Mouse (Mus musculus) liver, embryonic 16.5 days (tissue): Measurements from ENCODE around the gene Hfe. TPM values are rescaled to one million over a fixed set of nuclear protein-coding genes. Genes with fewer than 3 reads are reported as not detected.
A peak's percentile ranks its signal among the peaks of the same experiment; 100 is the strongest.

Experiments used
- ATAC-seq: fragments of 200-750 bp; cut with Nextera tagmentation; 2 replicates; pipeline ENCODE4 v1.8.0; 2017; ENCODE audit warnings: low read depth, mild to moderate bottlenecking, moderate number of reproducible peaks, moderate library complexity
- H3K27ac ChIP-seq: fragments of 300-500 bp; sonication (generic); 2 replicates; pipeline ENCODE4 v1.5.1; 2014; ENCODE audit warnings: mild to moderate bottlenecking, low read length
- H3K27me3 ChIP-seq: fragments of 300-500 bp; sonication (generic); 2 replicates; pipeline ENCODE4 v1.6.1; 2014; ENCODE audit warnings: low read depth, low read length, mixed read lengths; ENCODE audit not compliant: control insufficient read depth, insufficient read depth
- H3K36me3 ChIP-seq: fragments of 300-500 bp; sonication (generic); 2 replicates; pipeline ENCODE4 v1.6.1; 2014; ENCODE audit warnings: mild to moderate bottlenecking; ENCODE audit not compliant: control insufficient read depth, insufficient read depth
- H3K4me1 ChIP-seq: fragments of 300-500 bp; sonication (generic); 2 replicates; pipeline ENCODE4 v1.6.1; 2014; ENCODE audit warnings: low read depth, low read length, mixed read lengths; ENCODE audit not compliant: control insufficient read depth
- H3K4me2 ChIP-seq: fragments of 300-500 bp; sonication (generic); 2 replicates; pipeline ENCODE4 v1.6.1; 2014; ENCODE audit warnings: low read depth, low read length, mixed read lengths
- H3K4me3 ChIP-seq: fragments of 300-500 bp; sonication (generic); 2 replicates; pipeline ENCODE4 v1.5.1; 2014; ENCODE audit warnings: low read depth, mild to moderate bottlenecking, low read length
- H3K9ac ChIP-seq: fragments of 300-500 bp; sonication (generic); 2 replicates; pipeline ENCODE4 v1.6.1; 2014; ENCODE audit warnings: low read depth, low read length
- H3K9me3 ChIP-seq: fragments of 300-500 bp; sonication (generic); replicated peaks from 2 replicates; pipeline ENCODE4 v1.6.1; 2016; ENCODE audit warnings: low read length; ENCODE audit not compliant: control insufficient read depth
- whole genome bisulfite sequencing: fragments of 180-500 bp; shearing (Covaris S2); extraction: QIAGEN DNeasy Blood & Tissue Kit; methylation state at CpG from one replicate; pipeline ENCODE4 v1.1.7; 2014; ENCODE audit not compliant: insufficient replicate concordance; 5-methylcytosine and 5-hydroxymethylcytosine counted together
- polyA plus RNA-seq: library from polyadenylated mRNA; unstranded; fragments of >200 nt; fragmentation: Nextera tagmentation; extraction: Ambion mirVana; gene quantifications from 2 replicates; pipeline ENCODE4 v1.2.1, GENCODE M21; 2015

Hfe gene
- 16.0 and 16.3 TPM in 2 replicates for polyA plus RNA-seq

GRCm38 (mm10) chr13:23710374-23711089 is at the start of gene Hfe:
TSS of gene Hfe (minus strand) at chr13:23710854.
- Histone ChIP-seq H3K4me2 (peak within 1 kb of the TSS; percentile 50), H3K36me3 (no peaks in the 10 kb centered on the region), H3K9ac (peak within 1 kb of the TSS; percentile 52), H3K27ac (peak within 1 kb of the TSS; percentile 55), H3K4me3 (peak within 1 kb of the TSS; percentile 54), H3K4me1 (peaks cover 9% of the 10 kb centered on the region), H3K27me3 (no peaks in the 10 kb centered on the region; the same call in 1 of the 2 replicates), H3K9me3 (no peaks in the 10 kb centered on the region)
- peak; percentile 65 for ATAC-seq
- 2% methylated on average over 17 of the region's 17 CpGs for WGBS

GRCm38 (mm10) chr13:23759916-23760239 is 49.2 kb upstream of the Hfe start:
- Histone ChIP-seq H3K36me3 (no peaks in the 10 kb centered on the region), H3K27me3 (no peaks in the 10 kb centered on the region), H3K4me1 (peaks cover 44% of the 10 kb centered on the region), H3K9me3 (no peaks in the 10 kb centered on the region), H3K9ac (peak overlapping the region; percentile 78), H3K4me3 (peak overlapping the region; percentile 67), H3K4me2 (peak overlapping the region; percentile 86), H3K27ac (peak overlapping the region; percentile 96)
- 52% methylated on average over 1 of the region's 1 CpGs for WGBS
- no peak for ATAC-seq

- Histone ChIP-seq H3K4me1 (peaks cover 38% of the 10 kb centered on the region), H3K27me3 (no peaks in the 10 kb centered on the region), H3K36me3 (no peaks in the 10 kb centered on the region), H3K9ac (peak overlapping the region; percentile 26; the same call in 1 of the 2 replicates), H3K4me2 (peak overlapping the region; percentile 86), H3K27ac (peak overlapping the region; percentile 92), H3K4me3 (no peak overlapping the region), H3K9me3 (no peaks in the 10 kb centered on the region)
- ATAC-seq = no peak
- 84% methylated on average over 3 of the region's 3 CpGs for WGBS
These were observed 48.7 kb upstream of the Hfe start for GRCm38 (mm10) chr13:23759251-23759771.

- Histone ChIP-seq H3K4me2 (peak overlapping the region; percentile 87), H3K36me3 (no peaks in the 10 kb centered on the region), H3K9ac (peak overlapping the region; percentile 40), H3K27ac (peak overlapping the region; percentile 92), H3K4me3 (peak overlapping the region; percentile 38), H3K27me3 (no peaks in the 10 kb centered on the region), H3K4me1 (peaks cover 34% of the 10 kb centered on the region), H3K9me3 (no peaks in the 10 kb centered on the region)
- ATAC-seq = no peak
- 31% methylated on average over 3 of the region's 3 CpGs for WGBS
These were observed 47.3 kb upstream of the Hfe start for GRCm38 (mm10) chr13:23757921-23758320.

- H3K4me1 ChIP-seq = peaks cover 31% of the 10 kb centered on the region
- peak overlapping the region; percentile 60 for H3K4me3 ChIP-seq
- H3K9me3 ChIP-seq = no peaks in the 10 kb centered on the region
- under 1% methylated on average over 14 of the region's 23 CpGs for WGBS
- H3K27me3 ChIP-seq = no peaks in the 10 kb centered on the region
- peak overlapping the region; percentile 64 for H3K9ac ChIP-seq
- no peaks in the 10 kb centered on the region for H3K36me3 ChIP-seq
- H3K27ac ChIP-seq = peak overlapping the region; percentile 93
- ATAC-seq = peak; percentile 7
- H3K4me2 ChIP-seq = peak overlapping the region; percentile 87
These were observed 46.6 kb upstream of the Hfe start for GRCm38 (mm10) chr13:23757211-23757773.

GRCm38 (mm10) chr13:23756790-23757189 is 46.1 kb upstream of the Hfe start, which contains the start of gene Hist1h4b:
TSS of gene Hist1h4b (plus strand) at chr13:23757013.
- 1% methylated on average over 12 of the region's 22 CpGs for WGBS
- Histone ChIP-seq H3K4me2 (peak within 1 kb of the TSS; percentile 87), H3K36me3 (no peaks in the 10 kb centered on the region), H3K27ac (peak within 1 kb of the TSS; percentile 93), H3K27me3 (no peaks in the 10 kb centered on the region), H3K4me3 (peak within 1 kb of the TSS; percentile 60), H3K9ac (peak within 1 kb of the TSS; percentile 64), H3K9me3 (no peaks in the 10 kb centered on the region), H3K4me1 (peaks cover 31% of the 10 kb centered on the region)
- ATAC-seq = peak; percentile 64

- Histone ChIP-seq H3K4me2 (no peak overlapping the region), H3K9ac (no peak overlapping the region)
These were observed 44.3 kb upstream of the Hfe start for GRCm38 (mm10) chr13:23755000-23755399.

GRCm38 (mm10) chr13:23753314-23754078 is 42.8 kb upstream of the Hfe start:
- Histone ChIP-seq H3K9ac (peak overlapping the region; percentile 77), H3K4me2 (peak overlapping the region; percentile 53), H3K4me1 (peaks cover 20% of the 10 kb centered on the region), H3K36me3 (no peaks in the 10 kb centered on the region), H3K27ac (peak overlapping the region; percentile 95), H3K9me3 (no peaks in the 10 kb centered on the region), H3K4me3 (peak overlapping the region; percentile 60), H3K27me3 (no peaks in the 10 kb centered on the region)
- 43% methylated on average over 4 of the region's 4 CpGs for WGBS
- ATAC-seq = no peak

More at GRCm38 (mm10) chr13:23755000-23755399, 44.3 kb upstream of the Hfe start:
- H3K27me3 ChIP-seq = no peaks in the 10 kb centered on the region
- no peak for ATAC-seq
- no peaks in the 10 kb centered on the region for H3K36me3 ChIP-seq
- H3K4me1 ChIP-seq = peaks cover 27% of the 10 kb centered on the region
- peak overlapping the region; percentile 59 for H3K27ac ChIP-seq
- H3K9me3 ChIP-seq = no peaks in the 10 kb centered on the region
- H3K4me3 ChIP-seq = no peak overlapping the region
